Mouse (Mus musculus) urinary bladder, postnatal 14 days (tissue): Measurements from ENCODE around the gene Naa35.

Experiments used
- DNase-seq: peaks from one replicate; pipeline ENCODE4 v3.0.0; 2021; ENCODE audit warnings: low spot score

Naa35 gene

DNA sequence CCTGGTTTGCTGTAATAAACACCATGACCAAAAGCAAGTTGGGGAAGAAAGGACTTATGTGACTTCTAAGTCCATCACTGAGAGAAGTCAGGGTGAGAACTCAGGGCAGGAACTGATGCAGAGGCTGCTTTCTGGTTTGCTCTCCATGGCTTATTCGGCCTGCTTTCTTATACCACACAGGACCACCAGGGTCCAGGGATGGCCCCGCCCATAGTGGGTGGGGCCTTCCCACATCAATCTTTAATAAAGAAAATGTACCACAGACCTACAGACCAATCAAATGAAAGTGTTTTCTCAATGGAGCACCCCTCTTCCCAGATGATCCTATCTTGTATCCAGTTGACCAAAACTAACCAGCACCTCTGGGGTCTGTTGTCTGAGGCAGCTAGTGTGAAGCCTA is 86.5 kb downstream of the Naa35 start:
- DNase-seq = no peak

- no peak for DNase-seq
These were observed 87.2 kb downstream of the Naa35 start for GRCm38 (mm10) chr13:59672248-59672647.

DNA sequence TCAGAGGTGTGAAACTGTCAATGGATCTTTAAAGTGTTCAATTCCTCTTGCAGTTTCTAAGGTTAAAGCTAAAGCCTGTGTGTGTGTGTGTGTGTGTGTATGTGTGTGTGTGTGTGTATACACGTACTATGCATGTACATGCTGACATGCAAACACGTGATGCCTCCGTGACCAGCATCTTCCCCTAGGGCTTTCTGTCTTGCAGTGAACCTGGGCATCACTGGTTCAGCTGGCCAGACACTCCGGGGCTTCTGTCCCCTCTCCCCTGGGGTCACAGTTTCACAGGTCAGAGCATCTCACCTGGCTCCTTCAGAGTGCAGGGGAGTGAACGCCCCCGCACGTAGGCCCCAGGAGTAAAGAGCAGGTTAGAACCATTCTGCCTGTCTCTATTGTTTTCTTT is 88.5 kb downstream of the Naa35 start:
- DNase-seq = no peak

- no peak for DNase-seq
These were observed 89.2 kb downstream of the Naa35 start for GRCm38 (mm10) chr13:59674215-59674614.

DNA sequence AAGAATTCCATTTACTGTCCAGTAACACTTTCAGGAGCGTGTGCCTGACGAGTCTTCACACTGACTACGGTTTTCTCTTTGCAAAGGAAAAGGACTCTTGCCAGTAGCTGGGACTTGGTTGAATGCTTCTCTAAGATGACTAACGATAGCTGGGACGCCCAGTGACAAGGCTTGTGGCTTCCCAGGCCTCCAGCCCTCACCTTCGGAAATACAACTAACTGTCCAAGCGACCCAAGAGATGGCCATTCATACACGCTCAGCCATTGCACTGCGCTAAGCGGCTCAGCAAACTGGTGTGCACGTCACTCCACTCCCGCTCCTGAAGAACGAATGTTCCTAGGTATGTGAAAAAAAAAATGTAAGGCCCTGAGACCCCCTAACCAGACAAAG is 89.7 kb downstream of the Naa35 start:
- no peak for DNase-seq

DNA sequence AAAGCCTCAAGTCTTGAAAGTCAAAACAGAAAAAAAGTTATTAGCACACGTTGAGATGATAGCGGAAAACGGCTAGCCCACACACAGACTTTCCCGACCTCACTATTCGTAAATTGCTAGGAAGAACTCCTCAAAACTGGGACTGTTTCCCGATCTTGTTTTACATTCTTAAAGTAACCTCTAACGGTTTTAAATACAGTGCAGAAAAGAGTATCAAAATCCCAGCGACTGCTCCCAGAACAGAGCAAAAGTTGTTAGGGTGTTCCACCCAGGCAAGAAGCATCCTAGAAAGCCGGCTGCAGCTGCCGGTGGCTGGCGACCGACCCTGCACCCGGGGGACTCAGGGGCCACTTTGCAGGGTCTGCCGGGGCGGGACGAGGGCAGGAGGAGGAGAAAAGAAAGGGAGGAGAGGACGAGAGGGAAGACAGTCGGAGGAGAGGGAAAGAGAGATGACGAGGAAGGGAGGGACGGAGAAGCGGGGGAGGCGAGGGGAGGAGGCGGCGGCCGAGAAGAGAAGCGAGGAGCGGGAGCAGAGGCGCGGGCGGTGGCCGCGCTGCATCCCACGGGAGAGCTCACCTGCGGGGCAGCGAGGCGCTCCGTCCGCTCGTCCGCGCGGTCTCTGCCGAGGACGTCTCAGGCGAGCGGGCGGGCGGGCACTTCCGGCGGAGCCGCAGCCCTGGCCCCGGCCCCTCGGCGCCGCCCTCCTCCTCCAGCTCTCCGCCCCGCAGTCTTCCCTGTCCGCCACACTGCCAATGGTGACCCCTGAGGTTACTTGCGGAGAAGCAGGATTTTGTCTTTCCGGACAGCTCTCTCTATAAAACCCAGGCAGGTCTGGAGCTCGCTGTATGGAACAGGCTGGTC is 90.3 kb downstream of the Naa35 start, which contains the start of gene Golm1:
TSS of gene Golm1 (minus strand) at position 661 of the 861 bp plus-strand sequence.
- peak; percentile 64 for DNase-seq

GRCm38 (mm10) chr13:59676316-59677229 is 91.5 kb downstream of the Naa35 start:
- no peak for DNase-seq

DNA sequence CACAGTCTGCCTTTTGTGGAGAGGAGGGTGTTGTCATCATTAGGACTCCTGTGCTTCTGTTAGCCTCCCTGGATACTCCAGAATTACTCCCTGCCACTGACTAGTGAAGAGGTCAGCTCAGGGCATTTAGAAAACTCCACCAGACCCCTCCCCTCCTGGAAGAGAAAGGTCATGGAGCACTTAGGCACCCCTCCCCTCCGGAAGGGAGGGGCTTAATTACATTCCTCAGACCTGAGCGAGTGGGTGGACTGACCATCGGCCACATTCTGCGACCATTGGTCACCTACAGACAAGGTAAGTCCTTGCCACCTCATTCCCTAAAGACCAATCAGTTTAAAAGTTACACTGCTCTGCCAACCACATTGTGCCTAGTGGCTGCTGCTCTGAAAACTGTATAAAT is 94.2 kb downstream of the Naa35 start:
- DNase-seq = no peak

DNA sequence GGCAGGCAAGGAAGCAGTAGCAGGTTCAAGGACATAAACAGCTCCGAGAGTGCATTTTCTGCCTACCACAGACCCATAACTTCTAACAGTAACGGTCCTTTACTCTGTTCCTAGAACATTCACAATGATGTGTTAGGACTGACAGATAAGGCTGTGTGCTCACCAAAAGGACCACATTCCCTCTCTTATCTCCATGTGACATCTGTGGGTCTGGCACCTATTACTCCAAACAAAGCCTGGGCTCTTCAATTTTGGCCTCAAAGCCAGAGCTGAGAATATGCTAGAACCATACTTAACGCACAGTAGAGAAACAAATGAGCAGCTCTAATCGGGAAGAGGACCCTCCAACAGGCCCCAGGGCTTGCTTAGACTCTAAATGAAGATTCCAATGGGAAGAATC is 94.8 kb downstream of the Naa35 start:
- DNase-seq = no peak

DNA sequence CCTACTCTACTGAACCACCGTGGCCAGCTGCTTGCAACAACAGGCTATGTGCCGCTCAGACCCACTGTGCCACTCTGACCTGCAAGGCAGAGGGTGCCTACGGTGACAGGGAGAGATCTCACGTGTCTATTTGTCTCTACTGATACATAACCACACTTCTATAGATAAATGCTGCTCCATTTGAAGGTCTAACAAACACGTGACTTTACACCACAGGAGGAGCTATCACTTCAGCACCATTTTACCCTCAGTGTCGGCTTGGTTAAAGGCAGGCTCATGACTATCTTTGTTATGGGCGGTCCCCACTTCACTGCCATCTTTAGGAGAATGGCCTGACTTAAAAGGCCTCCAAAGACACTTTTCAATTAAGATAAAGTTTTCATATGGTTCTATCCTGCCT is 97.6 kb downstream of the Naa35 start:
- DNase-seq = no peak

- DNase-seq = no peak
These were observed 100.2 kb downstream of the Naa35 start for GRCm38 (mm10) chr13:59685236-59685635.
